Mouse (Mus musculus): ENCODE data around the gene Ctsd. TPM values are rescaled to one million over a fixed set of nuclear protein-coding genes. Genes with fewer than 3 reads are reported as not detected.

The Ctsd gene
- 384 TPM for polyA plus RNA-seq (2012; fragmentation: generic; extraction: Trizol)
- long read RNA-seq, experiment 1, transcript Ctsd-202 (9 exons, 2,127 nt): major isoform, 372 of 478 reads
- long read RNA-seq, experiment 1, partial matches to known transcripts: 28 of 478 reads
- long read RNA-seq, experiment 1, other reads (novel, unspliced or antisense): 78 of 478 reads
- long read RNA-seq, experiment 2, transcript Ctsd-202 (9 exons, 2,127 nt): major isoform, 1,271 of 1,338 reads
- long read RNA-seq, experiment 2, partial matches to known transcripts: 35 of 1,338 reads
- long read RNA-seq, experiment 2, other reads (novel, unspliced or antisense): 29 of 1,338 reads

DNA sequence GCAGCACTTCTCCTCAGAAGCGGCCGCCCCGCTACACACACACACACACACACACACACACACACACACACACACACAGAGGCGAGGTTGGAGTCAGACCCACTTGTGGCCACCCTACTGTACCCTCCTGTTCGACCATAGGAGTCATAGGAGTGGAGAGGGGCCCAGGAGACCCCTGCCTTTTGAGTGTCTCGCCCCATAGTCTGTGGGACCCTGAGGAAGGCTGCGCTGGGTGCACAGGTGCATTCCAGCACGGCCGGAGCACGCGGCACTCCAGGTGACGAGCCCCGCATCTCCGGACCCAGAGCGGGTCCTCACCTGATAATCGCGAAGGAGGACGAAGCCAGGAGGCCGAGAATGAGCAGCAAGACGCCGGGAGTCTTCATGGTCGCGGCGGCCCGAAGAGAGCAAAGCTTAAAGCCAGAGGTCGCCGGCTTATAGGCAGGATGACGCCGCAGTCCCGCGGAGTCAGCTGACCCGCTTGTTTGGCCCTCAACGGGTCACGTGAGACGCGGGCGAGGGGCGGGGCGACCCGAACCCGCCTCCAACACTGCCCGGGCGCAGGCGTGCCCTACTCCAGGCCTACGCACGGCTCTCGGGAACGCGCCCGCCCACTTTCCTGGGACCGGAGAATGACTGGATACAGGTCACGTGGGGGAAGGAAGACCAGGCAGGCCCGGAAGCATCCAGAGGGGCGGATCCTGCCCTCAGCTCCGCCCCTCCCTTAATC is at the start of gene Ctsd:
Gene Ctsd (minus strand): TSS at position 620 of the 730 bp plus-strand sequence.
- peak; percentile 97 for TF ChIP-seq USF1 (IDR thresholded peaks at IDR 0.05; ENCODE audit: low read depth)
- no peak for TF ChIP-seq CTCF (IDR thresholded peaks at IDR 0.05; ENCODE audit: control insufficient read depth, insufficient read depth, insufficient read length)
- peak; percentile 53 for TF ChIP-seq MAX (IDR thresholded peaks at IDR 0.05)
- TF ChIP-seq MYOD1 (IDR thresholded peaks at IDR 0.05; ENCODE audit: control insufficient read depth, insufficient read length, low read depth): no peak
- TF ChIP-seq FOSL1 (IDR thresholded peaks at IDR 0.05; ENCODE audit: insufficient read depth, low read length, poor library complexity, severe bottlenecking): no peak
- H3ac ChIP-seq (ENCODE audit: control insufficient read depth, insufficient read length, low read depth): peak within 1 kb of the TSS; percentile 85
- peaks cover 26% of the 10 kb centered on the region for H3K36me3 ChIP-seq (ENCODE audit: control insufficient read depth, insufficient read depth)
- peak within 1 kb of the TSS; percentile 65 for H3K4me3 ChIP-seq (ENCODE audit: insufficient read depth, poor library complexity, severe bottlenecking)
- no peaks in the 10 kb centered on the region for H3K27me3 ChIP-seq (ENCODE audit: control insufficient read depth, insufficient read depth, insufficient read length)
- peaks cover 31% of the 10 kb centered on the region for H3K79me2 ChIP-seq (ENCODE audit: control insufficient read depth, insufficient read depth)
- peaks cover 18% of the 10 kb centered on the region for H3K79me3 ChIP-seq (ENCODE audit: low read depth)

GRCm38 (mm10) chr7:142437324-142437723 is 49.5 kb upstream of the Ctsd start:
- Histone ChIP-seq H3K27me3 (ENCODE audit: control insufficient read depth, insufficient read depth, insufficient read length) (no peaks in the 10 kb centered on the region), H3K36me3 (ENCODE audit: control insufficient read depth, insufficient read depth) (no peaks in the 10 kb centered on the region), H3K4me3 (ENCODE audit: insufficient read depth, poor library complexity, severe bottlenecking) (no peak overlapping the region), H3K79me2 (ENCODE audit: control insufficient read depth, insufficient read depth) (no peaks in the 10 kb centered on the region), H3K79me3 (ENCODE audit: low read depth) (no peaks in the 10 kb centered on the region), H3ac (ENCODE audit: control insufficient read depth, insufficient read length, low read depth) (no peak overlapping the region)
- TF ChIP-seq CTCF (IDR thresholded peaks at IDR 0.05; ENCODE audit: control insufficient read depth, insufficient read depth, insufficient read length) (peak; percentile 60), CEBPB (IDR thresholded peaks at IDR 0.05; ENCODE audit: low read depth) (no peak), USF1 (IDR thresholded peaks at IDR 0.05; ENCODE audit: low read depth) (no peak), MYOD1 (IDR thresholded peaks at IDR 0.05; ENCODE audit: control insufficient read depth, insufficient read length, low read depth) (no peak), MYOG (IDR thresholded peaks at IDR 0.05; ENCODE audit: control insufficient read depth, extremely low read depth, insufficient read length) (no peak), MAX (IDR thresholded peaks at IDR 0.05) (no peak)

- Histone ChIP-seq H3K27me3 (ENCODE audit: control insufficient read depth, insufficient read depth, insufficient read length) (no peaks in the 10 kb centered on the region), H3K4me3 (ENCODE audit: insufficient read depth, poor library complexity, severe bottlenecking) (no peak overlapping the region), H3ac (ENCODE audit: control insufficient read depth, insufficient read length, low read depth) (no peak overlapping the region), H3K79me2 (ENCODE audit: control insufficient read depth, insufficient read depth) (no peaks in the 10 kb centered on the region), H3K36me3 (ENCODE audit: control insufficient read depth, insufficient read depth) (no peaks in the 10 kb centered on the region), H3K79me3 (ENCODE audit: low read depth) (no peaks in the 10 kb centered on the region)
- TF ChIP-seq CTCF (IDR thresholded peaks at IDR 0.05; ENCODE audit: control insufficient read depth, insufficient read depth, insufficient read length): peak; percentile 55
- no peak for TF ChIP-seq USF1 (IDR thresholded peaks at IDR 0.05; ENCODE audit: low read depth)
Observed at GRCm38 (mm10) chr7:142435524-142435923, 47.7 kb upstream of the Ctsd start.

- Histone ChIP-seq H3K79me2 (ENCODE audit: control insufficient read depth, insufficient read depth) (no peaks in the 10 kb centered on the region), H3ac (ENCODE audit: control insufficient read depth, insufficient read length, low read depth) (no peak within 1 kb of the TSS), H3K4me3 (ENCODE audit: insufficient read depth, poor library complexity, severe bottlenecking) (no peak within 1 kb of the TSS), H3K36me3 (ENCODE audit: control insufficient read depth, insufficient read depth) (no peaks in the 10 kb centered on the region), H3K27me3 (ENCODE audit: control insufficient read depth, insufficient read depth, insufficient read length) (no peaks in the 10 kb centered on the region), H3K79me3 (ENCODE audit: low read depth) (no peaks in the 10 kb centered on the region)
- TF ChIP-seq MAX (IDR thresholded peaks at IDR 0.05): no peak
- TF ChIP-seq CEBPB (IDR thresholded peaks at IDR 0.05; ENCODE audit: low read depth): no peak
- TF ChIP-seq USF1 (IDR thresholded peaks at IDR 0.05; ENCODE audit: low read depth): no peak
- TF ChIP-seq FOSL1 (IDR thresholded peaks at IDR 0.05; ENCODE audit: insufficient read depth, low read length, poor library complexity, severe bottlenecking): no peak
- TF ChIP-seq MYOG (IDR thresholded peaks at IDR 0.05; ENCODE audit: control insufficient read depth, extremely low read depth, insufficient read length): no peak
- TF ChIP-seq CTCF (IDR thresholded peaks at IDR 0.05; ENCODE audit: control insufficient read depth, insufficient read depth, insufficient read length): no peak
- TF ChIP-seq MYOD1 (IDR thresholded peaks at IDR 0.05; ENCODE audit: control insufficient read depth, insufficient read length, low read depth): no peak
Observed at GRCm38 (mm10) chr7:142434137-142434865, 46.5 kb upstream of the Ctsd start, which contains the start of gene Syt8. TSS of gene Syt8 (plus strand) at chr7:142434850.

DNA sequence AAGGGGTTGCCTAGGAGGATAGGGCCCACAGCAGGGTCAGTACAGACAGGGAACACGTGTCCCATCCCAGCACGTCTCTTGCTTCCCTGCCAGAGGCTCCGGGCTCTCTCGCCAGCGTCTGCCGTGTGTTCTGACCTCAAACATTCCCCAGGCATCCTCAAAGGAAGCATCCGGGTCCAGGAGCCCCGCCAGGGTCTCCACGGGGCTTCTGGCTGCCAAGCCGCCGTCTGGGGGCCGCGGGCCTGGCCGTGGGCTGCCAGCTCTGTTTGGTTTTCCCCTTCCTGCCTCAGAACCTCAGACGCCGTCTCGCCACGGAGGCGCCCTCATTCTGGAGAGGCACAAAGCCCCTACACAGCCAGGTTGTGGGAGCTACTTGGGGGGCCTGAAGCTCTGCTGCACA is 45.8 kb upstream of the Ctsd start:
- Histone ChIP-seq H3K36me3 (ENCODE audit: control insufficient read depth, insufficient read depth) (no peaks in the 10 kb centered on the region), H3K27me3 (ENCODE audit: control insufficient read depth, insufficient read depth, insufficient read length) (no peaks in the 10 kb centered on the region), H3K79me3 (ENCODE audit: low read depth) (no peaks in the 10 kb centered on the region), H3ac (ENCODE audit: control insufficient read depth, insufficient read length, low read depth) (no peak overlapping the region), H3K79me2 (ENCODE audit: control insufficient read depth, insufficient read depth) (no peaks in the 10 kb centered on the region), H3K4me3 (ENCODE audit: insufficient read depth, poor library complexity, severe bottlenecking) (no peak overlapping the region)
- TF ChIP-seq MYOD1 (IDR thresholded peaks at IDR 0.05; ENCODE audit: control insufficient read depth, insufficient read length, low read depth) (no peak), CTCF (IDR thresholded peaks at IDR 0.05; ENCODE audit: control insufficient read depth, insufficient read depth, insufficient read length) (no peak), CEBPB (IDR thresholded peaks at IDR 0.05; ENCODE audit: low read depth) (no peak), USF1 (IDR thresholded peaks at IDR 0.05; ENCODE audit: low read depth) (no peak), MYOG (IDR thresholded peaks at IDR 0.05; ENCODE audit: control insufficient read depth, extremely low read depth, insufficient read length) (no peak), MAX (IDR thresholded peaks at IDR 0.05) (no peak), FOSL1 (IDR thresholded peaks at IDR 0.05; ENCODE audit: insufficient read depth, low read length, poor library complexity, severe bottlenecking) (no peak)
